Mouse (Mus musculus): ENCODE measurements around the gene Fbln2. TPM values are rescaled to one million over a fixed set of nuclear protein-coding genes. Genes with fewer than 3 reads are reported as not detected.

The Fbln2 gene
- polyA plus RNA-seq, 1 experiment, result 70.4 TPM

DNA sequence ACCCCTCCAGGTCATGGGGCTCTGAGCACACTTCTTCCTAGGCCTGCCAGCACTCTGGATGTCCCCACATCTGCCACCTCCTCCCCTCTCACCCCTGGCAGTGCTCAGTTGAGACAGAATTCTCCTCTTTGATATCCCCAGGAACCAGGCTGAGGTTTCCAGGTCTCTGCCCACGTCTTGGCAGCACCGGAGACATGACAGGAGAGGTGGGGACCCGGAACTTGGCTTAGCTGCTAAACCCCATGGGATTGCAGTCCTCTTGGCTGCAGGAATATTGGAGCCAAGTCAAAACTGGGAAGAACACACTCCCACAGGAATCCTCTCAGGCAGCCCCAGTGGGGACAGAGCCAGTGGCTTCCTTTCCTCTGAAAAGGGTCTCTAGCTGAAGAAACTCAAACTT is 24.4 kb upstream of the Fbln2 start:
- DNase-seq, result no peak
- no peaks in the 10 kb centered on the region for H3K4me1 ChIP-seq (replicated peaks; ENCODE audit: control insufficient read depth, insufficient read depth, low read length)
- H3K4me3 ChIP-seq (ENCODE audit: control insufficient read depth, insufficient read depth, low read length), result no peak overlapping the region
- TF ChIP-seq POLR2A (IDR thresholded peaks at IDR 0.05; ENCODE audit: control insufficient read depth, extremely low read depth, insufficient read depth, low read length, poor library complexity), result no peak
- H3K27me3 ChIP-seq (ENCODE audit: control insufficient read depth, insufficient read depth, low read length), result no peaks in the 10 kb centered on the region
- no peaks in the 10 kb centered on the region for H3K36me3 ChIP-seq (ENCODE audit: control insufficient read depth, insufficient read depth, low read length)
- H3K27ac ChIP-seq (ENCODE audit: control insufficient read depth, insufficient read depth, low read length), result no peak overlapping the region
- 80% methylated on average over 3 of the region's 3 CpGs for WGBS

- TF ChIP-seq CTCF (IDR thresholded peaks at IDR 0.05; ENCODE audit: borderline replicate concordance, control insufficient read depth, extremely low read depth, insufficient read depth, low read length, poor library complexity) (no peak), POLR2A (IDR thresholded peaks at IDR 0.05; ENCODE audit: control insufficient read depth, extremely low read depth, insufficient read depth, low read length, poor library complexity) (no peak)
- Histone ChIP-seq H3K4me3 (ENCODE audit: control insufficient read depth, insufficient read depth, low read length) (no peak overlapping the region), H3K4me1 (replicated peaks; ENCODE audit: control insufficient read depth, insufficient read depth, low read length) (no peaks in the 10 kb centered on the region), H3K36me3 (ENCODE audit: control insufficient read depth, insufficient read depth, low read length) (no peaks in the 10 kb centered on the region), H3K27ac (ENCODE audit: control insufficient read depth, insufficient read depth, low read length) (no peak overlapping the region), H3K27me3 (ENCODE audit: control insufficient read depth, insufficient read depth, low read length) (no peaks in the 10 kb centered on the region)
- DNase-seq, result no peak
- WGBS, result 90% methylated on average over 6 of the region's 6 CpGs
These were observed 22.3 kb upstream of the Fbln2 start for GRCm38 (mm10) chr6:91189971-91190370.

DNA sequence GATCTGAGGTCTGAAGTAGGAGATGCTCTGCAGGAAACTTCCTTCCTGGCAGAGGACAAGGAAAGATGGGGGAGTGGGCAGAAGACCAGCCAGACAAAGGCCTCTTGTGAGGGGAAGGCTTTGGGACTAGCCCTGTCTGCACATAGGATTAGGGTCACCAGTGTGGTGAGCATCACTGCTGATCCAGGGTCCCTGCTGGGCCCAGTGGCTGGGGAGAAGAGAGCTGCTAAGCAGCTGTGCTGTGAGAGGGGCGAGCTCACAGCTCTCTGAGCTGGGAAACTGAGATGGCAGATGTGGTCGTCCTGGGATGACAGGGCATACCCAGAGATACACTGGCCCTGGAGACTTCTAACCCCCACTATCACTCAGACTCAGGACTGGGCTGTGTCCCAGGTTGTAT is 20.8 kb upstream of the Fbln2 start:
- Histone ChIP-seq H3K27me3 (ENCODE audit: control insufficient read depth, insufficient read depth, low read length) (no peaks in the 10 kb centered on the region), H3K4me3 (ENCODE audit: control insufficient read depth, insufficient read depth, low read length) (no peak overlapping the region), H3K4me1 (replicated peaks; ENCODE audit: control insufficient read depth, insufficient read depth, low read length) (no peaks in the 10 kb centered on the region), H3K36me3 (ENCODE audit: control insufficient read depth, insufficient read depth, low read length) (no peaks in the 10 kb centered on the region), H3K27ac (ENCODE audit: control insufficient read depth, insufficient read depth, low read length) (no peak overlapping the region)
- no peak for TF ChIP-seq POLR2A (IDR thresholded peaks at IDR 0.05; ENCODE audit: control insufficient read depth, extremely low read depth, insufficient read depth, low read length, poor library complexity)
- no peak for TF ChIP-seq CTCF (IDR thresholded peaks at IDR 0.05; ENCODE audit: borderline replicate concordance, control insufficient read depth, extremely low read depth, insufficient read depth, low read length, poor library complexity)
- DNase-seq, result no peak
- WGBS, result 86% methylated on average over 2 of the region's 2 CpGs

- no peak for DNase-seq
- Histone ChIP-seq H3K36me3 (ENCODE audit: control insufficient read depth, insufficient read depth, low read length) (no peaks in the 10 kb centered on the region), H3K27me3 (ENCODE audit: control insufficient read depth, insufficient read depth, low read length) (no peaks in the 10 kb centered on the region), H3K27ac (ENCODE audit: control insufficient read depth, insufficient read depth, low read length) (no peak overlapping the region), H3K4me1 (replicated peaks; ENCODE audit: control insufficient read depth, insufficient read depth, low read length) (no peaks in the 10 kb centered on the region), H3K4me3 (ENCODE audit: control insufficient read depth, insufficient read depth, low read length) (no peak overlapping the region)
- no peak for TF ChIP-seq POLR2A (IDR thresholded peaks at IDR 0.05; ENCODE audit: control insufficient read depth, extremely low read depth, insufficient read depth, low read length, poor library complexity)
- no peak for TF ChIP-seq CTCF (IDR thresholded peaks at IDR 0.05; ENCODE audit: borderline replicate concordance, control insufficient read depth, extremely low read depth, insufficient read depth, low read length, poor library complexity)
- 79% methylated on average over 3 of the region's 3 CpGs for WGBS
These were observed 19.8 kb upstream of the Fbln2 start for GRCm38 (mm10) chr6:91192421-91192820.

GRCm38 (mm10) chr6:91192851-91193545 is 19.3 kb upstream of the Fbln2 start:
- Histone ChIP-seq H3K4me1 (replicated peaks; ENCODE audit: control insufficient read depth, insufficient read depth, low read length) (no peaks in the 10 kb centered on the region), H3K27me3 (ENCODE audit: control insufficient read depth, insufficient read depth, low read length) (no peaks in the 10 kb centered on the region), H3K4me3 (ENCODE audit: control insufficient read depth, insufficient read depth, low read length) (no peak overlapping the region), H3K36me3 (ENCODE audit: control insufficient read depth, insufficient read depth, low read length) (no peaks in the 10 kb centered on the region), H3K27ac (ENCODE audit: control insufficient read depth, insufficient read depth, low read length) (no peak overlapping the region)
- no peak for TF ChIP-seq CTCF (IDR thresholded peaks at IDR 0.05; ENCODE audit: borderline replicate concordance, control insufficient read depth, extremely low read depth, insufficient read depth, low read length, poor library complexity)
- no peak for TF ChIP-seq POLR2A (IDR thresholded peaks at IDR 0.05; ENCODE audit: control insufficient read depth, extremely low read depth, insufficient read depth, low read length, poor library complexity)
- 89% methylated on average over 1 of the region's 1 CpGs for WGBS
- no peak for DNase-seq

GRCm38 (mm10) chr6:91198456-91198855 is 13.8 kb upstream of the Fbln2 start:
- no peak for TF ChIP-seq POLR2A (IDR thresholded peaks at IDR 0.05; ENCODE audit: control insufficient read depth, extremely low read depth, insufficient read depth, low read length, poor library complexity)
- no peak for TF ChIP-seq CTCF (IDR thresholded peaks at IDR 0.05; ENCODE audit: borderline replicate concordance, control insufficient read depth, extremely low read depth, insufficient read depth, low read length, poor library complexity)
- no peak overlapping the region for H3K27ac ChIP-seq (ENCODE audit: control insufficient read depth, insufficient read depth, low read length)
- no peak overlapping the region for H3K4me3 ChIP-seq (ENCODE audit: control insufficient read depth, insufficient read depth, low read length)
- DNase-seq, result no peak
- H3K36me3 ChIP-seq (ENCODE audit: control insufficient read depth, insufficient read depth, low read length), result no peaks in the 10 kb centered on the region
- H3K27me3 ChIP-seq (ENCODE audit: control insufficient read depth, insufficient read depth, low read length), result no peaks in the 10 kb centered on the region
- 63% methylated on average over 2 of the region's 2 CpGs for WGBS
- no peaks in the 10 kb centered on the region for H3K4me1 ChIP-seq (replicated peaks; ENCODE audit: control insufficient read depth, insufficient read depth, low read length)

All from thymus, adult 2 months (tissue).